Mouse (Mus musculus): ENCODE data around the gene Olfr804.

Olfr804 gene

GRCm38 (mm10) chr10:129702910-129703309 lies at the start of gene Olfr804:
Olfr804 (plus strand) TSS chr10:129703210.
- CTCF ChIA-PET = no interaction called here
- POLR2A ChIA-PET = no interaction called here

GRCm38 (mm10) chr10:129657394-129657793 lies 45.6 kb upstream of the Olfr804 start, which contains the start of gene Olfr800:
Olfr800 (plus strand) TSS chr10:129657694.
- ChIA-PET POLR2A (no interaction called here), CTCF (no interaction called here)

DNA sequence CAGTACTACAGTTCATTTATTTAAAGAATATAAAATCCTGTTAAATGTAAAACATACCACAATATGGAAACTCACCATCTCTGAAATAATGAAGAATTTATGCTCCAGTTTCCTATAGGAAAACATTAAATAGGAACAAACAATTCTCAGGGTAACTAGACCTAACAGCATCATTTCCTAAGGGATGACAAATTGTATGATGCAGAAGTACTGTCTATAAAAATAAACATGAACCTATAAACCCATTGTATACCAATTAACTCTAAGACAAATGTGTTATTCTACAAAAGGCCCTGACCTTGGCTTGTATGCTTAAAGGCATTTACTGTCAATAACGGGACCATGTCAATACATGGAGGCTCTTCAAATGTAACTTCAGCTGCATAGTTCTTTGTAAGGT lies 29.2 kb upstream of the Olfr804 start, which contains the start of gene Olfr801:
Olfr801 (minus strand) TSS at position 101 of the 400 bp plus-strand sequence.
- CTCF ChIA-PET = no interaction called here
- POLR2A ChIA-PET = no interaction called here

DNA sequence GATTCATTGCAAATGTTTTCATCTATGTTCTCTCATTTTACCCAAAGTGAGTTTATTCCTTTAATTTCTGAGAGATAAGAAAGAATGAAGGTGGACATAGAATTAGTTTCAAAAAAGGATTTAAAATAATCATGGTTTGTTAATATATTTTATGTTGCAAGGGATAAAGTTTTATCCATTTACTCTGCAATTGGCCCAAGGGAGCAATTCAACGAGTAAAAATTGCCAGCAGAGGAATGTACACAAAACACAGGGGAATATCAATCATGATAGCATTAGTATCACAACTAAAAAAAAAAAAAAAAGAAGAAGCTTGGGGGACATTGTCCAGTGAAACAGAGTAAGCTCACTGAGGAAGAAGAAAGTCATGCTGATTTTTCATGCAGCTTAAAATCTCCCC lies 14.9 kb upstream of the Olfr804 start, which contains the start of gene Olfr802:
Olfr802 (minus strand) TSS at position 101 of the 400 bp plus-strand sequence.
- ChIA-PET CTCF (interaction anchor here in 1 of 4 experiments (0.6 kb wide), 1 partner anchor 8 kb away, joined by 3 read pairs; no protein-coding TSS in a partner anchor), POLR2A (interaction anchor here in 1 of 4 experiments (0.6 kb wide), 1 partner anchor 744 kb away, joined by 3 read pairs; no protein-coding TSS in a partner anchor)

- ChIA-PET CTCF (no interaction called here), POLR2A (no interaction called here)
Observed at GRCm38 (mm10) chr10:129694186-129694585, 8.8 kb upstream of the Olfr804 start, which contains the start of gene Olfr803. Olfr803 (minus strand) TSS chr10:129694286.

DNA sequence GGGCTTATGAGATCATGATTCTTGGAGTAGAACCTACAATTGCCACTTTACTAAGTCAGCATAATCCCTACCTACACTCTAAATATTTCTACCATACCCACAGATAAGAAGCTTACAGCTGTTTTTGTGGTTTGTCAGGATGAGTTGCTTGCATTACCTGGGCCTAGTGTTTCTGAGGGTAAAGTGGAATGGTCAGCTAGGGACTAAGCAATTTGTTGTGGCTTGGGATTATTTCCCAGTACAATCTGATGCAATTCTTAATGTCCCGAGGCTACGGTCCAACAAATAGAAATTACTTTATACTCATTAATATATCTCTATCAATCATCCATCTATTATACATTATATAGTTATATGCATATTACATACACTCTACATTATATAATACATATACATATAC lies 26.3 kb downstream of the Olfr804 start, which contains the start of gene Olfr805:
Olfr805 (minus strand) TSS at position 101 of the 400 bp plus-strand sequence.
- CTCF ChIA-PET = no interaction called here

GRCm38 (mm10) chr10:129741821-129742220 lies 38.8 kb downstream of the Olfr804 start, which contains the start of gene Olfr806:
Olfr806 (minus strand) TSS chr10:129741921.
- CTCF ChIA-PET = no interaction called here
- POLR2A ChIA-PET = no interaction called here

More for the DNA sequence above, 26.3 kb downstream of the Olfr804 start, which contains the start of gene Olfr805:
- POLR2A ChIA-PET = interaction anchor here in 1 of 4 experiments (0.6 kb wide), 1 partner anchor 189 kb away, joined by 3 read pairs; no protein-coding TSS in a partner anchor

- ChIA-PET CTCF (no interaction called here), POLR2A (no interaction called here)
Observed at GRCm38 (mm10) chr10:129757693-129758092, 54.7 kb downstream of the Olfr804 start, which contains the start of gene Olfr807. Olfr807 (minus strand) TSS chr10:129757793.
